18 mouse cellular contexts compared by ENCODE assay signal in the genomic region with DNA sequence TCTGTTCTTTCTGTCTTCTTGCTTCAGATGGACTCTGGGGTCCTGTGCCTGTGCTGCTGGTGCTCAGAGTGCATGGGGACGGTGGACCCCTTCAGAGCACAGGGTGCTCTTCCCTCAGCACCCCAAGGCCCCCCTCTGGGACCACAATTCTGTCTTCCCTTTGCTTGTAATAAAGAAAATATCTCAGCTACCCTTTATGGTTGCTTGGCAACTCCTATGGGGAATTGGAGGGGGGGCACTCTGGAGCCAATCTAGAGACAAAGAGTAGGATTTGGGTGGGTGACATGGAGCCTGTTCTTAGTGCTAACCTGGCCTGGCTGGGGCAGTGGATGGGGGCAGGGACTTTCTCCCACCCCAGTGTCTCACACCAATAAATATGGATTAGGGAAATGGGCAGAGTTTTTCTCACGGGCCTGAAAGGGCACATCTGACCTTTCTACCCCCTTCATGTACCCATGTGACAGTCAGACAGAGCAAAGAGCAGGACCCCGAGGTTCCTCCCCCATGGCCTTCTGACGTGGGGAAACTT. TPM values are rescaled to one million over a fixed set of nuclear protein-coding genes. Genes with fewer than 3 reads are reported as not detected.
DNase-seq lines count a peak whose midpoint lies in the region; ATAC-seq lines count a peak whose summit lies in the region.
"Had no signal": no experiment of that assay in that cellular context is flagged by ENCODE, and none has a peak within 500 bp of the region (broad histone marks: within the 10 kb centered on the region; RNA-seq: fewer than 3 reads in every experiment).

No protein-coding gene starts in this region.

- H3K4me2 ChIP-seq in midbrain, embryonic 15.5 days, result no peak overlapping the region
- H3K4me2 ChIP-seq in midbrain, embryonic 13.5 days (replicated peaks), result no peak overlapping the region
- H3K4me2 ChIP-seq: heart, embryonic 15.5 days; hindbrain, embryonic 15.5 days; liver, embryonic 11.5 days; stomach, embryonic 15.5 days had no signal

- H3K9me3 ChIP-seq in midbrain, embryonic 10.5 days (replicated peaks), result no peaks in the 10 kb centered on the region
- no peaks in the 10 kb centered on the region for H3K9me3 ChIP-seq in midbrain, embryonic 15.5 days
- no peaks in the 10 kb centered on the region for H3K9me3 ChIP-seq in embryonic facial prominence, embryonic 10.5 days
- no peaks in the 10 kb centered on the region for H3K9me3 ChIP-seq in midbrain, embryonic 13.5 days
- H3K9me3 ChIP-seq: heart, embryonic 15.5 days; hindbrain, embryonic 15.5 days; stomach, embryonic 15.5 days had no signal

- peak; percentile 80 for DNase-seq in midbrain, embryonic 10.5 days (ENCODE audit: low spot score)
- no peak for DNase-seq in embryonic facial prominence, embryonic 10.5 days (ENCODE audit: low spot score)
- no peak for DNase-seq in spleen, adult 12 weeks (ENCODE audit: low spot score)
- DNase-seq in kidney, postnatal 14 days, result no peak
- DNase-seq: cerebellum, adult 8-10 months; heart, adult 11 months; kidney, adult 8-10 months; lung, adult 2 months; spleen, adult 18-20 months; thymus, adult 2 months had no signal

- no peaks in the 10 kb centered on the region for H3K36me3 ChIP-seq in midbrain, embryonic 10.5 days
- H3K36me3 ChIP-seq in midbrain, embryonic 15.5 days (replicated peaks), result no peaks in the 10 kb centered on the region
- H3K36me3 ChIP-seq in embryonic facial prominence, embryonic 10.5 days (replicated peaks), result no peaks in the 10 kb centered on the region
- H3K36me3 ChIP-seq in midbrain, embryonic 13.5 days, result no peaks in the 10 kb centered on the region
- H3K36me3 ChIP-seq: heart, embryonic 15.5 days; hindbrain, embryonic 15.5 days; stomach, embryonic 15.5 days had no signal

- 15% methylated on average over 4 of the region's 4 CpGs for WGBS in midbrain, embryonic 10.5 days
- 5% methylated on average over 4 of the region's 4 CpGs for WGBS in midbrain, embryonic 15.5 days
- 56% methylated on average over 4 of the region's 4 CpGs for WGBS in embryonic facial prominence, embryonic 10.5 days
- 11% methylated on average over 4 of the region's 4 CpGs for WGBS in midbrain, embryonic 13.5 days

- peaks cover 25% of the 10 kb centered on the region for H3K27me3 ChIP-seq in midbrain, embryonic 10.5 days (ENCODE audit: low read depth, poor library complexity, severe bottlenecking)
- H3K27me3 ChIP-seq in midbrain, embryonic 15.5 days (replicated peaks), result no peaks in the 10 kb centered on the region
- H3K27me3 ChIP-seq in embryonic facial prominence, embryonic 10.5 days (replicated peaks; ENCODE audit: low read depth, poor library complexity, severe bottlenecking), result peaks cover 83% of the 10 kb centered on the region
- peaks cover 6% of the 10 kb centered on the region; the same call in 1 of the 2 replicates for H3K27me3 ChIP-seq in midbrain, embryonic 13.5 days
- H3K27me3 ChIP-seq: hindbrain, embryonic 15.5 days; stomach, embryonic 15.5 days had no signal

- no peak for ATAC-seq in midbrain, embryonic 15.5 days (replicated peaks)
- ATAC-seq in midbrain, embryonic 13.5 days, result 0 out of 2 replicates have a peak, but pooled peaks have one; percentile 10
- no peak for ATAC-seq in inflammation-experienced regulatory T-cells, adult 6 months

- peak overlapping the region; percentile 17 for H3K4me3 ChIP-seq in midbrain, embryonic 10.5 days
- H3K4me3 ChIP-seq in midbrain, embryonic 15.5 days, result no peak overlapping the region
- H3K4me3 ChIP-seq in embryonic facial prominence, embryonic 10.5 days, result no peak overlapping the region
- H3K4me3 ChIP-seq in midbrain, embryonic 13.5 days (replicated peaks), result no peak overlapping the region
- H3K4me3 ChIP-seq: heart, embryonic 15.5 days; hindbrain, embryonic 15.5 days; stomach, embryonic 15.5 days had no signal

- H3K4me1 ChIP-seq in midbrain, embryonic 10.5 days, result peaks cover 100% of the 10 kb centered on the region
- peaks cover 15% of the 10 kb centered on the region for H3K4me1 ChIP-seq in midbrain, embryonic 15.5 days
- H3K4me1 ChIP-seq in embryonic facial prominence, embryonic 10.5 days, result peaks cover 42% of the 10 kb centered on the region
- H3K4me1 ChIP-seq in midbrain, embryonic 13.5 days (replicated peaks), result peaks cover 66% of the 10 kb centered on the region
- H3K4me1 ChIP-seq: heart, embryonic 15.5 days; stomach, embryonic 15.5 days had no signal

- no peak overlapping the region for H3K9ac ChIP-seq in midbrain, embryonic 15.5 days
- 0 out of 2 replicates have a peak overlapping the region, but pooled peaks have one; percentile 42 for H3K9ac ChIP-seq in midbrain, embryonic 13.5 days (replicated peaks)
- H3K9ac ChIP-seq: heart, embryonic 15.5 days; hindbrain, embryonic 15.5 days; stomach, embryonic 15.5 days had no signal

- H3K27ac ChIP-seq in midbrain, embryonic 10.5 days (replicated peaks), result peak overlapping the region; percentile 100
- H3K27ac ChIP-seq in midbrain, embryonic 15.5 days, result no peak overlapping the region
- peak overlapping the region; percentile 70 for H3K27ac ChIP-seq in embryonic facial prominence, embryonic 10.5 days (replicated peaks)
- H3K27ac ChIP-seq in midbrain, embryonic 13.5 days, result peak overlapping the region; percentile 66
- H3K27ac ChIP-seq: heart, embryonic 15.5 days; hindbrain, embryonic 15.5 days; macrophage; stomach, embryonic 15.5 days had no signal

RNA-seq across cellular contexts. Expression of gene Cercam, which starts 15.9 kb away (rescaled TPM):
- polyA plus RNA-seq in midbrain, embryonic 10.5 days (2016; fragmentation: Nextera tagmentation; extraction: Ambion mirVana), result 39.1 and 42.5 TPM in 2 replicates
- polyA plus RNA-seq in midbrain, embryonic 15.5 days (2015; fragmentation: Nextera tagmentation; extraction: Ambion mirVana), result 18.1 and 19.0 TPM in 2 replicates
- polyA plus RNA-seq in embryonic facial prominence, embryonic 10.5 days (2016; fragmentation: Nextera tagmentation; extraction: Ambion mirVana), result 12.3 and 19.2 TPM in 2 replicates
- 14.6 and 20.7 TPM in 2 replicates for polyA plus RNA-seq in midbrain, embryonic 13.5 days (2015; fragmentation: Nextera tagmentation; extraction: Ambion mirVana)
- 1 to 10 TPM in 1 of 3 experiments, under 1 TPM in 2; 0.46 to 3.9 (median 0.59) TPM for polyA plus RNA-seq in inflammation-experienced regulatory T-cells, adult 6 months (2017; shearing (Covaris generic))

RNA-seq across cellular contexts. Expression of gene Urm1, which starts 33.1 kb away (rescaled TPM):
- polyA plus RNA-seq in midbrain, embryonic 10.5 days (2016; fragmentation: Nextera tagmentation; extraction: Ambion mirVana), result 22.3 TPM in 2 replicates
- 20.9 and 28.3 TPM in 2 replicates for polyA plus RNA-seq in midbrain, embryonic 15.5 days (2015; fragmentation: Nextera tagmentation; extraction: Ambion mirVana)
- 18.0 and 23.7 TPM in 2 replicates for polyA plus RNA-seq in embryonic facial prominence, embryonic 10.5 days (2016; fragmentation: Nextera tagmentation; extraction: Ambion mirVana)
- 21.4 and 23.1 TPM in 2 replicates for polyA plus RNA-seq in midbrain, embryonic 13.5 days (2015; fragmentation: Nextera tagmentation; extraction: Ambion mirVana)
- 10 to 100 TPM; 18.3 to 22.8 (median 22.5) TPM for polyA plus RNA-seq in inflammation-experienced regulatory T-cells, adult 6 months (2017; shearing (Covaris generic))

RNA-seq across cellular contexts. Expression of gene Odf2, which starts 36.0 kb away (rescaled TPM):
- 116 and 133 TPM in 2 replicates for polyA plus RNA-seq in midbrain, embryonic 10.5 days (2016; fragmentation: Nextera tagmentation; extraction: Ambion mirVana)
- 67.3 and 75.9 TPM in 2 replicates for polyA plus RNA-seq in midbrain, embryonic 15.5 days (2015; fragmentation: Nextera tagmentation; extraction: Ambion mirVana)
- polyA plus RNA-seq in embryonic facial prominence, embryonic 10.5 days (2016; fragmentation: Nextera tagmentation; extraction: Ambion mirVana), result 102 and 111 TPM in 2 replicates
- 74.4 and 76.0 TPM in 2 replicates for polyA plus RNA-seq in midbrain, embryonic 13.5 days (2015; fragmentation: Nextera tagmentation; extraction: Ambion mirVana)
- 10 to 100 TPM; 47.8 to 56.0 (median 52.8) TPM for polyA plus RNA-seq in inflammation-experienced regulatory T-cells, adult 6 months (2017; shearing (Covaris generic))

RNA-seq across cellular contexts. Expression of gene Slc27a4, which starts 50.6 kb away (rescaled TPM):
- 16.9 and 18.1 TPM in 2 replicates for polyA plus RNA-seq in midbrain, embryonic 10.5 days (2016; fragmentation: Nextera tagmentation; extraction: Ambion mirVana)
- polyA plus RNA-seq in midbrain, embryonic 15.5 days (2015; fragmentation: Nextera tagmentation; extraction: Ambion mirVana), result 45.9 and 50.9 TPM in 2 replicates
- polyA plus RNA-seq in embryonic facial prominence, embryonic 10.5 days (2016; fragmentation: Nextera tagmentation; extraction: Ambion mirVana), result 10.1 and 11.2 TPM in 2 replicates
- polyA plus RNA-seq in midbrain, embryonic 13.5 days (2015; fragmentation: Nextera tagmentation; extraction: Ambion mirVana), result 29.5 and 32.5 TPM in 2 replicates
- 1 to 10 TPM; 1.2 to 3.7 (median 2.3) TPM for polyA plus RNA-seq in inflammation-experienced regulatory T-cells, adult 6 months (2017; shearing (Covaris generic))
